Mouse (Mus musculus): Measurements from ENCODE around the gene Plekhm3. TPM values are rescaled to one million over a fixed set of nuclear protein-coding genes. Genes with fewer than 3 reads are reported as not detected.

Gene Plekhm3
- 3.4 and 3.9 TPM in 2 replicates for polyA plus RNA-seq (2015; fragmentation: Nextera tagmentation; extraction: Ambion mirVana)

GRCm38 (mm10) chr1:64956479-64956961 lies at the start of gene Plekhm3:
Gene Plekhm3, minus strand, starts transcription at chr1:64956824.
- WGBS, result 1% methylated on average over 43 of the region's 43 CpGs
- no peaks in the 10 kb centered on the region for H3K27me3 ChIP-seq (replicated peaks; ENCODE audit: control insufficient read depth, insufficient read depth, low read length)
- no peaks in the 10 kb centered on the region for H3K4me1 ChIP-seq (ENCODE audit: control insufficient read depth, insufficient read depth, low read length)
- ATAC-seq, result peak; percentile 96
- no peaks in the 10 kb centered on the region for H3K9me3 ChIP-seq (ENCODE audit: control insufficient read depth, low read length)
- peak within 1 kb of the TSS; percentile 91 for H3K9ac ChIP-seq (ENCODE audit: low read depth, low read length)
- no peaks in the 10 kb centered on the region for H3K36me3 ChIP-seq (ENCODE audit: control insufficient read depth, insufficient read depth, low read length)
- peak within 1 kb of the TSS; percentile 45; the same call in 1 of the 2 replicates for H3K27ac ChIP-seq (ENCODE audit: low read length)
- peak within 1 kb of the TSS; percentile 96 for H3K4me3 ChIP-seq (ENCODE audit: low read length)
- peak within 1 kb of the TSS; percentile 55 for H3K4me2 ChIP-seq (ENCODE audit: low read depth, low read length)

GRCm38 (mm10) chr1:65005575-65005974 lies 49.0 kb upstream of the Plekhm3 start:
- no peak for ATAC-seq
- H3K4me2 ChIP-seq (ENCODE audit: low read depth, low read length), result no peak overlapping the region
- H3K27ac ChIP-seq (ENCODE audit: low read length), result no peak overlapping the region
- no peaks in the 10 kb centered on the region for H3K27me3 ChIP-seq (replicated peaks; ENCODE audit: control insufficient read depth, insufficient read depth, low read length)
- no peaks in the 10 kb centered on the region for H3K4me1 ChIP-seq (ENCODE audit: control insufficient read depth, insufficient read depth, low read length)
- H3K9me3 ChIP-seq (ENCODE audit: control insufficient read depth, low read length), result no peaks in the 10 kb centered on the region
- no peak overlapping the region for H3K9ac ChIP-seq (ENCODE audit: low read depth, low read length)
- H3K4me3 ChIP-seq (ENCODE audit: low read length), result no peak overlapping the region
- WGBS, result 64% methylated on average over 6 of the region's 6 CpGs
- no peaks in the 10 kb centered on the region for H3K36me3 ChIP-seq (ENCODE audit: control insufficient read depth, insufficient read depth, low read length)

GRCm38 (mm10) chr1:65004526-65004925 lies 47.9 kb upstream of the Plekhm3 start:
- no peak for ATAC-seq
- H3K4me1 ChIP-seq (ENCODE audit: control insufficient read depth, insufficient read depth, low read length), result no peaks in the 10 kb centered on the region
- 74% methylated on average over 4 of the region's 4 CpGs for WGBS
- H3K4me3 ChIP-seq (ENCODE audit: low read length), result no peak overlapping the region
- H3K4me2 ChIP-seq (ENCODE audit: low read depth, low read length), result no peak overlapping the region
- no peaks in the 10 kb centered on the region for H3K9me3 ChIP-seq (ENCODE audit: control insufficient read depth, low read length)
- no peaks in the 10 kb centered on the region for H3K36me3 ChIP-seq (ENCODE audit: control insufficient read depth, insufficient read depth, low read length)
- H3K27me3 ChIP-seq (replicated peaks; ENCODE audit: control insufficient read depth, insufficient read depth, low read length), result no peaks in the 10 kb centered on the region
- H3K27ac ChIP-seq (ENCODE audit: low read length), result no peak overlapping the region
- H3K9ac ChIP-seq (ENCODE audit: low read depth, low read length), result no peak overlapping the region

GRCm38 (mm10) chr1:64993206-64993605 lies 36.6 kb upstream of the Plekhm3 start:
- Histone ChIP-seq H3K4me2 (ENCODE audit: low read depth, low read length) (no peak overlapping the region), H3K4me1 (ENCODE audit: control insufficient read depth, insufficient read depth, low read length) (no peaks in the 10 kb centered on the region), H3K36me3 (ENCODE audit: control insufficient read depth, insufficient read depth, low read length) (no peaks in the 10 kb centered on the region), H3K4me3 (ENCODE audit: low read length) (no peak overlapping the region), H3K9ac (ENCODE audit: low read depth, low read length) (no peak overlapping the region), H3K9me3 (ENCODE audit: control insufficient read depth, low read length) (no peaks in the 10 kb centered on the region), H3K27me3 (replicated peaks; ENCODE audit: control insufficient read depth, insufficient read depth, low read length) (no peaks in the 10 kb centered on the region), H3K27ac (ENCODE audit: low read length) (no peak overlapping the region)
- WGBS, result 62% methylated on average over 4 of the region's 4 CpGs
- ATAC-seq, result peak; percentile 62; the same call in 1 of the 2 replicates

GRCm38 (mm10) chr1:64988176-64988575 lies 31.6 kb upstream of the Plekhm3 start:
- no peaks in the 10 kb centered on the region for H3K4me1 ChIP-seq (ENCODE audit: control insufficient read depth, insufficient read depth, low read length)
- no peaks in the 10 kb centered on the region for H3K27me3 ChIP-seq (replicated peaks; ENCODE audit: control insufficient read depth, insufficient read depth, low read length)
- H3K4me3 ChIP-seq (ENCODE audit: low read length), result no peak overlapping the region
- no peaks in the 10 kb centered on the region for H3K36me3 ChIP-seq (ENCODE audit: control insufficient read depth, insufficient read depth, low read length)
- H3K4me2 ChIP-seq (ENCODE audit: low read depth, low read length), result no peak overlapping the region
- no peak overlapping the region for H3K27ac ChIP-seq (ENCODE audit: low read length)
- H3K9ac ChIP-seq (ENCODE audit: low read depth, low read length), result no peak overlapping the region
- H3K9me3 ChIP-seq (ENCODE audit: control insufficient read depth, low read length), result no peaks in the 10 kb centered on the region
- no peak for ATAC-seq

- H3K27ac ChIP-seq (ENCODE audit: low read length), result no peak overlapping the region
- no peaks in the 10 kb centered on the region for H3K9me3 ChIP-seq (ENCODE audit: control insufficient read depth, low read length)
- no peak overlapping the region for H3K9ac ChIP-seq (ENCODE audit: low read depth, low read length)
- no peaks in the 10 kb centered on the region for H3K36me3 ChIP-seq (ENCODE audit: control insufficient read depth, insufficient read depth, low read length)
- ATAC-seq, result 0 out of 2 replicates have a peak, but pooled peaks have one; percentile 38
- no peak overlapping the region for H3K4me2 ChIP-seq (ENCODE audit: low read depth, low read length)
- WGBS, result 39% methylated on average over 7 of the region's 7 CpGs
- no peak overlapping the region for H3K4me3 ChIP-seq (ENCODE audit: low read length)
- no peaks in the 10 kb centered on the region for H3K27me3 ChIP-seq (replicated peaks; ENCODE audit: control insufficient read depth, insufficient read depth, low read length)
- H3K4me1 ChIP-seq (ENCODE audit: control insufficient read depth, insufficient read depth, low read length), result no peaks in the 10 kb centered on the region
Observed at GRCm38 (mm10) chr1:64986120-64986519, 29.5 kb upstream of the Plekhm3 start.

- H3K4me2 ChIP-seq (ENCODE audit: low read depth, low read length), result no peak overlapping the region
- H3K4me1 ChIP-seq (ENCODE audit: control insufficient read depth, insufficient read depth, low read length), result no peaks in the 10 kb centered on the region
- ATAC-seq, result no peak
- no peak overlapping the region for H3K27ac ChIP-seq (ENCODE audit: low read length)
- no peaks in the 10 kb centered on the region for H3K9me3 ChIP-seq (ENCODE audit: control insufficient read depth, low read length)
- 72% methylated on average over 3 of the region's 3 CpGs for WGBS
- H3K9ac ChIP-seq (ENCODE audit: low read depth, low read length), result no peak overlapping the region
- no peak overlapping the region for H3K4me3 ChIP-seq (ENCODE audit: low read length)
- no peaks in the 10 kb centered on the region for H3K27me3 ChIP-seq (replicated peaks; ENCODE audit: control insufficient read depth, insufficient read depth, low read length)
- H3K36me3 ChIP-seq (ENCODE audit: control insufficient read depth, insufficient read depth, low read length), result no peaks in the 10 kb centered on the region
Observed at GRCm38 (mm10) chr1:64983247-64983646, 26.6 kb upstream of the Plekhm3 start.

GRCm38 (mm10) chr1:64978321-64978799 lies 21.7 kb upstream of the Plekhm3 start:
- no peak overlapping the region for H3K27ac ChIP-seq (ENCODE audit: low read length)
- 74% methylated on average over 7 of the region's 7 CpGs for WGBS
- H3K4me2 ChIP-seq (ENCODE audit: low read depth, low read length), result no peak overlapping the region
- H3K9me3 ChIP-seq (ENCODE audit: control insufficient read depth, low read length), result no peaks in the 10 kb centered on the region
- H3K4me3 ChIP-seq (ENCODE audit: low read length), result no peak overlapping the region
- no peak overlapping the region for H3K9ac ChIP-seq (ENCODE audit: low read depth, low read length)
- ATAC-seq, result no peak
- H3K4me1 ChIP-seq (ENCODE audit: control insufficient read depth, insufficient read depth, low read length), result no peaks in the 10 kb centered on the region
- no peaks in the 10 kb centered on the region for H3K27me3 ChIP-seq (replicated peaks; ENCODE audit: control insufficient read depth, insufficient read depth, low read length)
- no peaks in the 10 kb centered on the region for H3K36me3 ChIP-seq (ENCODE audit: control insufficient read depth, insufficient read depth, low read length)

GRCm38 (mm10) chr1:64975346-64975745 lies 18.7 kb upstream of the Plekhm3 start:
- Histone ChIP-seq H3K4me1 (ENCODE audit: control insufficient read depth, insufficient read depth, low read length) (no peaks in the 10 kb centered on the region), H3K36me3 (ENCODE audit: control insufficient read depth, insufficient read depth, low read length) (no peaks in the 10 kb centered on the region), H3K27me3 (replicated peaks; ENCODE audit: control insufficient read depth, insufficient read depth, low read length) (no peaks in the 10 kb centered on the region), H3K4me2 (ENCODE audit: low read depth, low read length) (no peak overlapping the region), H3K27ac (ENCODE audit: low read length) (no peak overlapping the region), H3K9me3 (ENCODE audit: control insufficient read depth, low read length) (no peaks in the 10 kb centered on the region), H3K9ac (ENCODE audit: low read depth, low read length) (no peak overlapping the region), H3K4me3 (ENCODE audit: low read length) (no peak overlapping the region)
- no peak for ATAC-seq
- 50% methylated on average over 7 of the region's 7 CpGs for WGBS

- H3K27me3 ChIP-seq (replicated peaks; ENCODE audit: control insufficient read depth, insufficient read depth, low read length), result no peaks in the 10 kb centered on the region
- H3K9me3 ChIP-seq (ENCODE audit: control insufficient read depth, low read length), result no peaks in the 10 kb centered on the region
- H3K4me1 ChIP-seq (ENCODE audit: control insufficient read depth, insufficient read depth, low read length), result no peaks in the 10 kb centered on the region
- H3K9ac ChIP-seq (ENCODE audit: low read depth, low read length), result no peak overlapping the region
- no peaks in the 10 kb centered on the region for H3K36me3 ChIP-seq (ENCODE audit: control insufficient read depth, insufficient read depth, low read length)
- H3K4me2 ChIP-seq (ENCODE audit: low read depth, low read length), result no peak overlapping the region
- 63% methylated on average over 5 of the region's 5 CpGs for WGBS
- ATAC-seq, result no peak
- H3K4me3 ChIP-seq (ENCODE audit: low read length), result no peak overlapping the region
- no peak overlapping the region for H3K27ac ChIP-seq (ENCODE audit: low read length)
Observed at GRCm38 (mm10) chr1:64970685-64971084, 14.1 kb upstream of the Plekhm3 start.
